ENCODE assay signal across 17 mouse cellular contexts in the genomic region with DNA sequence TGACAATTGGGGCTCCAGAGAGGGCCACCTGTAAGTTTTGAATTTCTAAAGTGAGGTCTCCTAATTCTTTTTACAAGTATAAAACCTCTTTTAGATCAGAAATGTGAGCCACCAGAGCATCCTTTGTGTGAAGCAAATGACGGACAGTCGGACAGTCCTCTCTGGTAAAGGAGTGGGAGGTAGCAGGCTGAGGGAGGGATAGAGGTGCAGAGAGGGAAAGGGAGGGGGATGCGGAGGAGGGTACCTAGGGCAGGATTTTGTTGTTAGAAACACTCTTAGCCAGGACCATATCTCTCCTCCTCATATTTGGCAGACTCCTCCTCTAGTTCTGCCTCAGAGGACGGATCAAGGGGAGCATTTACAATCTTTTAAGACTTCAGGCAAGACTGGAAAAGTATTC.
DNase-seq lines count a peak whose midpoint lies in the region; ATAC-seq and TF ChIP-seq lines count a peak whose summit lies in the region.
"Had no signal": no experiment of that assay in that cellular context is flagged by ENCODE, and none has a peak within 500 bp of the region (broad histone marks: within the 10 kb centered on the region; RNA-seq: fewer than 3 reads in every experiment).

No protein-coding gene starts in this region.

- no peak overlapping the region for H3K9ac ChIP-seq in intestine, postnatal 0 days (ENCODE audit: low read depth, low read length)
- no peak overlapping the region for H3K9ac ChIP-seq in intestine, embryonic 16.5 days (ENCODE audit: low read depth, low read length)
- no peak overlapping the region for H3K9ac ChIP-seq in neural tube, embryonic 11.5 days (ENCODE audit: low read length)
- no peak overlapping the region for H3K9ac ChIP-seq in neural tube, embryonic 15.5 days (replicated peaks)
- H3K9ac ChIP-seq: embryonic facial prominence, embryonic 15.5 days; heart, embryonic 15.5 days; midbrain, embryonic 12.5 days had no signal

- no peak for TF ChIP-seq CTCF in intestine, postnatal 0 days (IDR thresholded peaks at IDR 0.05; ENCODE audit: low read depth)

- no peaks in the 10 kb centered on the region for H3K4me1 ChIP-seq in intestine, postnatal 0 days (replicated peaks; ENCODE audit: control insufficient read depth, insufficient read depth, low read length)
- no peaks in the 10 kb centered on the region for H3K4me1 ChIP-seq in intestine, embryonic 16.5 days (ENCODE audit: control insufficient read depth, insufficient read depth, low read length)
- no peaks in the 10 kb centered on the region for H3K4me1 ChIP-seq in neural tube, embryonic 11.5 days (ENCODE audit: control insufficient read depth, insufficient read depth, low read length)
- no peaks in the 10 kb centered on the region for H3K4me1 ChIP-seq in neural tube, embryonic 15.5 days
- H3K4me1 ChIP-seq: embryonic facial prominence, embryonic 15.5 days; forebrain, embryonic 10.5 days; heart, embryonic 15.5 days; midbrain, embryonic 12.5 days had no signal

- H3K27ac ChIP-seq in intestine, postnatal 0 days (ENCODE audit: low read depth, low read length): no peak overlapping the region
- no peak overlapping the region for H3K27ac ChIP-seq in intestine, embryonic 16.5 days (ENCODE audit: low read length)
- H3K27ac ChIP-seq in neural tube, embryonic 11.5 days (ENCODE audit: low read depth, low read length): no peak overlapping the region
- no peak overlapping the region for H3K27ac ChIP-seq in neural tube, embryonic 15.5 days (replicated peaks)
- H3K27ac ChIP-seq: embryonic facial prominence, embryonic 15.5 days; forebrain, embryonic 10.5 days; heart, embryonic 15.5 days; midbrain, embryonic 12.5 days had no signal

- DNase-seq in adrenal gland, adult 2 months: peak; percentile 3
- DNase-seq in adrenal gland, postnatal 4 days (ENCODE audit: low spot score in 2 of 2): no peak
- no peak for DNase-seq in neural tube, embryonic 11.5 days (ENCODE audit: low spot score)
- DNase-seq in right cerebral cortex, postnatal 4 days: no peak
- DNase-seq: cerebellum, adult 9-11 months; lung, adult 18-20 months; lung, postnatal 36 days; right cerebral cortex, postnatal 25 days; thymus, postnatal 25 days had no signal

- WGBS in intestine, postnatal 0 days: 45% methylated on average over 4 of the region's 4 CpGs
- WGBS in intestine, embryonic 16.5 days: 40% methylated on average over 4 of the region's 4 CpGs
- WGBS in neural tube, embryonic 11.5 days: 43% methylated on average over 4 of the region's 4 CpGs
- WGBS in neural tube, embryonic 15.5 days: 36% methylated on average over 4 of the region's 4 CpGs

- no peak overlapping the region for H3K4me3 ChIP-seq in intestine, postnatal 0 days (ENCODE audit: low read depth, low read length)
- H3K4me3 ChIP-seq in intestine, embryonic 16.5 days (ENCODE audit: low read length): no peak overlapping the region
- H3K4me3 ChIP-seq in neural tube, embryonic 11.5 days (ENCODE audit: low read depth, low read length): no peak overlapping the region
- H3K4me3 ChIP-seq in neural tube, embryonic 15.5 days (replicated peaks): no peak overlapping the region
- H3K4me3 ChIP-seq in myocyte: peak overlapping the region; percentile 9
- H3K4me3 ChIP-seq: embryonic facial prominence, embryonic 15.5 days; forebrain, embryonic 10.5 days; heart, embryonic 15.5 days; midbrain, embryonic 12.5 days had no signal

- H3K9me3 ChIP-seq in intestine, postnatal 0 days (ENCODE audit: control insufficient read depth): no peaks in the 10 kb centered on the region
- H3K9me3 ChIP-seq in intestine, embryonic 16.5 days (ENCODE audit: control insufficient read depth, low read length): no peaks in the 10 kb centered on the region
- no peaks in the 10 kb centered on the region for H3K9me3 ChIP-seq in neural tube, embryonic 11.5 days (ENCODE audit: control insufficient read depth, low read length)
- H3K9me3 ChIP-seq in neural tube, embryonic 15.5 days (replicated peaks): no peaks in the 10 kb centered on the region
- H3K9me3 ChIP-seq: embryonic facial prominence, embryonic 15.5 days; forebrain, embryonic 10.5 days; heart, embryonic 15.5 days; midbrain, embryonic 12.5 days had no signal

- TF ChIP-seq POLR2A in myocyte (IDR thresholded peaks at IDR 0.05; ENCODE audit: insufficient read length, low read depth): no peak

- H3ac ChIP-seq in myocyte (ENCODE audit: control insufficient read depth, insufficient read length): no peak overlapping the region

- H3K4me2 ChIP-seq in intestine, postnatal 0 days (replicated peaks; ENCODE audit: low read depth): peak overlapping the region; percentile 4; the same call in 1 of the 2 replicates
- no peak overlapping the region for H3K4me2 ChIP-seq in intestine, embryonic 16.5 days (ENCODE audit: low read depth, low read length)
- no peak overlapping the region for H3K4me2 ChIP-seq in neural tube, embryonic 11.5 days (ENCODE audit: low read depth)
- no peak overlapping the region for H3K4me2 ChIP-seq in neural tube, embryonic 15.5 days
- peak overlapping the region; percentile 68 for H3K4me2 ChIP-seq in myocyte (ENCODE audit: low read depth)
- H3K4me2 ChIP-seq: embryonic facial prominence, embryonic 15.5 days; midbrain, embryonic 12.5 days had no signal

- no peaks in the 10 kb centered on the region for H3K36me3 ChIP-seq in intestine, postnatal 0 days (ENCODE audit: control insufficient read depth, insufficient read depth)
- no peaks in the 10 kb centered on the region for H3K36me3 ChIP-seq in intestine, embryonic 16.5 days (ENCODE audit: control insufficient read depth, insufficient read depth, low read length)
- H3K36me3 ChIP-seq in neural tube, embryonic 11.5 days (ENCODE audit: control insufficient read depth, insufficient read depth, low read length): no peaks in the 10 kb centered on the region
- no peaks in the 10 kb centered on the region for H3K36me3 ChIP-seq in neural tube, embryonic 15.5 days
- no peaks in the 10 kb centered on the region for H3K36me3 ChIP-seq in myocyte (ENCODE audit: control insufficient read depth, insufficient read depth)
- H3K36me3 ChIP-seq: embryonic facial prominence, embryonic 15.5 days; forebrain, embryonic 10.5 days; heart, embryonic 15.5 days; midbrain, embryonic 12.5 days had no signal

- no peaks in the 10 kb centered on the region for H3K79me2 ChIP-seq in myocyte (ENCODE audit: control insufficient read depth, insufficient read depth)

- no peak for ATAC-seq in intestine, postnatal 0 days
- ATAC-seq in intestine, embryonic 16.5 days: no peak
- peak; percentile 55; the same call in 1 of the 2 replicates for ATAC-seq in neural tube, embryonic 11.5 days (ENCODE audit: insufficient read depth, low FRiP score, low TSS enrichment)
- ATAC-seq in neural tube, embryonic 15.5 days (ENCODE audit: low FRiP score): no peak

- no peaks in the 10 kb centered on the region for H3K27me3 ChIP-seq in intestine, postnatal 0 days (replicated peaks; ENCODE audit: control insufficient read depth, insufficient read depth, low read length)
- H3K27me3 ChIP-seq in intestine, embryonic 16.5 days (replicated peaks; ENCODE audit: control insufficient read depth, insufficient read depth, low read length): no peaks in the 10 kb centered on the region
- no peaks in the 10 kb centered on the region for H3K27me3 ChIP-seq in neural tube, embryonic 11.5 days (ENCODE audit: control insufficient read depth, insufficient read depth, low read length)
- H3K27me3 ChIP-seq in neural tube, embryonic 15.5 days (replicated peaks): no peaks in the 10 kb centered on the region
- H3K27me3 ChIP-seq in myocyte (ENCODE audit: control insufficient read depth, insufficient read depth, insufficient read length): no peaks in the 10 kb centered on the region
- H3K27me3 ChIP-seq: embryonic facial prominence, embryonic 15.5 days; heart, embryonic 15.5 days; midbrain, embryonic 12.5 days had no signal

TF ChIP-seq in myocyte, 11 proteins besides CTCF, POLR2A, EP300 and RAD21:
- no peak for TF ChIP-seq E2F4 (IDR thresholded peaks at IDR 0.05; ENCODE audit: insufficient read depth)
- no peak for TF ChIP-seq CEBPB (IDR thresholded peaks at IDR 0.05; ENCODE audit: insufficient read depth, poor library complexity, severe bottlenecking)
- TF ChIP-seq REST (IDR thresholded peaks at IDR 0.05; ENCODE audit: insufficient read depth, insufficient read length): no peak
- no peak for TF ChIP-seq POLR2AphosphoS2 (IDR thresholded peaks at IDR 0.05; ENCODE audit: insufficient read length, low read depth)
- TF ChIP-seq MYOD1 (IDR thresholded peaks at IDR 0.05; ENCODE audit: control insufficient read depth in 1 of 3, insufficient read length in 2 of 3, low read depth in 2 of 3): no peak
- TF ChIP-seq SRF (IDR thresholded peaks at IDR 0.05; ENCODE audit: control insufficient read depth, insufficient read length, low read depth): no peak
- TF ChIP-seq USF1 (IDR thresholded peaks at IDR 0.05; ENCODE audit: low read depth): no peak
- no peak for TF ChIP-seq MYOG (IDR thresholded peaks at IDR 0.05; ENCODE audit: control insufficient read depth in 1 of 3, insufficient read depth in 1 of 3, insufficient read length in 2 of 3, low read depth in 2 of 3)
- TF ChIP-seq MAX (IDR thresholded peaks at IDR 0.05; ENCODE audit: low read depth): no peak
- TF ChIP-seq TCF3 (IDR thresholded peaks at IDR 0.05; ENCODE audit: insufficient read length, low read depth): no peak
- TF ChIP-seq TCF12 (IDR thresholded peaks at IDR 0.05; ENCODE audit: insufficient read depth, poor library complexity, severe bottlenecking): no peak

Comparison
In these comparisons a context has a peak if more than half of its experiments do, and no peak if none do; other contexts are left out.
1. H3K4me2 ChIP-seq: peak in intestine, postnatal 0 days (single experiment) and myocyte (single experiment); none in intestine, embryonic 16.5 days (single experiment), neural tube, embryonic 11.5 days (single experiment) and neural tube, embryonic 15.5 days (single experiment).